Mouse (Mus musculus): ENCODE results near the gene Rab40b.

GRCm38 (mm10) chr11:121420379-121420778 lies 32.3 kb upstream of the Rab40b start:
- TF ChIP-seq CTCF (IDR thresholded peaks at IDR 0.05; ENCODE audit: control insufficient read depth, insufficient read depth, low read length) (no peak), POLR2A (IDR thresholded peaks at IDR 0.05; ENCODE audit: borderline replicate concordance, control insufficient read depth, low read depth, low read length) (no peak)

All from bone marrow, adult 2 months (tissue).